Mouse (Mus musculus) lung, adult 2 months (tissue): ENCODE data around the gene Ntm.

Experiments used
- CTCF ChIP-seq: fragments of 200-500 bp; IDR thresholded peaks from 2 replicates; pipeline ENCODE4 v1.5.1; 2011; ENCODE audit warnings: mild to moderate bottlenecking, low read length, control low read depth; ENCODE audit not compliant: insufficient read depth
- POLR2A ChIP-seq: fragments of 200-500 bp; IDR thresholded peaks from 2 replicates; pipeline ENCODE4 v1.6.1; 2011; ENCODE audit warnings: low read depth, mild to moderate bottlenecking, control low read depth, low read length, borderline replicate concordance; ENCODE audit errors: extremely low read depth

- TF ChIP-seq CTCF (peak; percentile 75), POLR2A (no peak)
Measured at GRCm38 (mm10) chr9:29650679-29651078, 312.3 kb downstream of the Ntm start.
